Mouse (Mus musculus): ENCODE data around the gene Sema4d. TPM values are rescaled to one million over a fixed set of nuclear protein-coding genes. Genes with fewer than 3 reads are reported as not detected.
"Not testable (repeated sequence)": the region's sequence is repeated elsewhere in the genome, so short reads cannot be mapped to it uniquely, and the experiment has no call there.

Sema4d gene
- 0.77 and 3.1 TPM in 2 replicates for polyA plus RNA-seq (2011; ENCODE audit: insufficient read length, low read depth, missing spikeins)

- Histone ChIP-seq H3K4me3 (ENCODE audit: insufficient read depth, low read length) (peak within 1 kb of the TSS; percentile 55), H3K4me1 (ENCODE audit: control insufficient read depth, insufficient read depth, low read length) (no peaks in the 10 kb centered on the region), H3K27ac (ENCODE audit: insufficient read depth, low read length) (no peak within 1 kb of the TSS)
- no peak for TF ChIP-seq CTCF (IDR thresholded peaks at IDR 0.05; ENCODE audit: borderline replicate concordance, insufficient read depth, low read length)
- no peak for TF ChIP-seq POLR2A (IDR thresholded peaks at IDR 0.05; ENCODE audit: low read depth, low read length)
Observed at GRCm38 (mm10) chr13:51793425-51793891, at the start of gene Sema4d. Gene Sema4d (minus strand): TSS chr13:51793747.

- H3K4me1 ChIP-seq (ENCODE audit: control insufficient read depth, insufficient read depth, low read length) = peaks cover 12% of the 10 kb centered on the region; the same call in 1 of the 2 replicates
- H3K4me3 ChIP-seq (ENCODE audit: insufficient read depth, low read length) = no peak overlapping the region
- TF ChIP-seq CTCF (IDR thresholded peaks at IDR 0.05; ENCODE audit: borderline replicate concordance, insufficient read depth, low read length) (no peak), POLR2A (IDR thresholded peaks at IDR 0.05; ENCODE audit: low read depth, low read length) (no peak)
- H3K27ac ChIP-seq (ENCODE audit: insufficient read depth, low read length) = no peak overlapping the region
Observed at GRCm38 (mm10) chr13:51843298-51843697, 49.8 kb upstream of the Sema4d start.

GRCm38 (mm10) chr13:51842773-51843172 lies 49.2 kb upstream of the Sema4d start:
- H3K4me1 ChIP-seq (ENCODE audit: control insufficient read depth, insufficient read depth, low read length) = peaks cover 12% of the 10 kb centered on the region; the same call in 1 of the 2 replicates
- H3K4me3 ChIP-seq (ENCODE audit: insufficient read depth, low read length) = no peak overlapping the region
- TF ChIP-seq POLR2A (IDR thresholded peaks at IDR 0.05; ENCODE audit: low read depth, low read length) (no peak), CTCF (IDR thresholded peaks at IDR 0.05; ENCODE audit: borderline replicate concordance, insufficient read depth, low read length) (no peak)
- H3K27ac ChIP-seq (ENCODE audit: insufficient read depth, low read length) = no peak overlapping the region

GRCm38 (mm10) chr13:51842191-51842590 lies 48.6 kb upstream of the Sema4d start:
- H3K4me3 ChIP-seq (ENCODE audit: insufficient read depth, low read length) = no peak overlapping the region
- peaks cover 12% of the 10 kb centered on the region; the same call in 1 of the 2 replicates for H3K4me1 ChIP-seq (ENCODE audit: control insufficient read depth, insufficient read depth, low read length)
- no peak overlapping the region for H3K27ac ChIP-seq (ENCODE audit: insufficient read depth, low read length)
- no peak for TF ChIP-seq POLR2A (IDR thresholded peaks at IDR 0.05; ENCODE audit: low read depth, low read length)
- no peak for TF ChIP-seq CTCF (IDR thresholded peaks at IDR 0.05; ENCODE audit: borderline replicate concordance, insufficient read depth, low read length)

GRCm38 (mm10) chr13:51841541-51842115 lies 48.1 kb upstream of the Sema4d start:
- H3K4me3 ChIP-seq (ENCODE audit: insufficient read depth, low read length) = no peak overlapping the region
- H3K4me1 ChIP-seq (ENCODE audit: control insufficient read depth, insufficient read depth, low read length) = peaks cover 12% of the 10 kb centered on the region; the same call in 1 of the 2 replicates
- no peak overlapping the region for H3K27ac ChIP-seq (ENCODE audit: insufficient read depth, low read length)
- TF ChIP-seq CTCF (IDR thresholded peaks at IDR 0.05; ENCODE audit: borderline replicate concordance, insufficient read depth, low read length) (no peak), POLR2A (IDR thresholded peaks at IDR 0.05; ENCODE audit: low read depth, low read length) (no peak)

- H3K4me3 ChIP-seq (ENCODE audit: insufficient read depth, low read length) = no peak overlapping the region
- TF ChIP-seq CTCF (IDR thresholded peaks at IDR 0.05; ENCODE audit: borderline replicate concordance, insufficient read depth, low read length) = no peak
- no peak for TF ChIP-seq POLR2A (IDR thresholded peaks at IDR 0.05; ENCODE audit: low read depth, low read length)
- H3K27ac ChIP-seq (ENCODE audit: insufficient read depth, low read length) = no peak overlapping the region
- H3K4me1 ChIP-seq (ENCODE audit: control insufficient read depth, insufficient read depth, low read length) = peaks cover 12% of the 10 kb centered on the region; the same call in 1 of the 2 replicates
Observed at GRCm38 (mm10) chr13:51840702-51841101, 47.2 kb upstream of the Sema4d start.

- Histone ChIP-seq H3K4me1 (ENCODE audit: control insufficient read depth, insufficient read depth, low read length) (peaks cover 12% of the 10 kb centered on the region; the same call in 1 of the 2 replicates), H3K27ac (ENCODE audit: insufficient read depth, low read length) (no peak overlapping the region), H3K4me3 (ENCODE audit: insufficient read depth, low read length) (no peak overlapping the region)
- TF ChIP-seq POLR2A (IDR thresholded peaks at IDR 0.05; ENCODE audit: low read depth, low read length) (no peak), CTCF (IDR thresholded peaks at IDR 0.05; ENCODE audit: borderline replicate concordance, insufficient read depth, low read length) (peak; percentile 59; the same call in 1 of the 2 replicates)
Observed at GRCm38 (mm10) chr13:51839250-51840026, 45.9 kb upstream of the Sema4d start.

GRCm38 (mm10) chr13:51837402-51837801 lies 43.9 kb upstream of the Sema4d start:
- no peak overlapping the region for H3K27ac ChIP-seq (ENCODE audit: insufficient read depth, low read length)
- peaks cover 10% of the 10 kb centered on the region; the same call in 1 of the 2 replicates for H3K4me1 ChIP-seq (ENCODE audit: control insufficient read depth, insufficient read depth, low read length)
- H3K4me3 ChIP-seq (ENCODE audit: insufficient read depth, low read length) = no peak overlapping the region
- TF ChIP-seq CTCF (IDR thresholded peaks at IDR 0.05; ENCODE audit: borderline replicate concordance, insufficient read depth, low read length) (no peak), POLR2A (IDR thresholded peaks at IDR 0.05; ENCODE audit: low read depth, low read length) (no peak)

- H3K27ac ChIP-seq (ENCODE audit: insufficient read depth, low read length); H3K4me1 ChIP-seq (ENCODE audit: control insufficient read depth, insufficient read depth, low read length); H3K4me3 ChIP-seq (ENCODE audit: insufficient read depth, low read length): not testable (repeated sequence)
Observed at GRCm38 (mm10) chr13:51835208-51835607, 41.7 kb upstream of the Sema4d start.

- Histone ChIP-seq H3K27ac (ENCODE audit: insufficient read depth, low read length) (no peak overlapping the region), H3K4me1 (ENCODE audit: control insufficient read depth, insufficient read depth, low read length) (no peaks in the 10 kb centered on the region), H3K4me3 (ENCODE audit: insufficient read depth, low read length) (no peak overlapping the region)
- no peak for TF ChIP-seq CTCF (IDR thresholded peaks at IDR 0.05; ENCODE audit: borderline replicate concordance, insufficient read depth, low read length)
- TF ChIP-seq POLR2A (IDR thresholded peaks at IDR 0.05; ENCODE audit: low read depth, low read length) = no peak
Observed at GRCm38 (mm10) chr13:51834520-51834919, 41.0 kb upstream of the Sema4d start.

- not testable (repeated sequence) for H3K4me1 ChIP-seq (ENCODE audit: control insufficient read depth, insufficient read depth, low read length); H3K4me3 ChIP-seq (ENCODE audit: insufficient read depth, low read length); H3K27ac ChIP-seq (ENCODE audit: insufficient read depth, low read length)
Observed at GRCm38 (mm10) chr13:51834024-51834423, 40.5 kb upstream of the Sema4d start.
